Mouse (Mus musculus) B cell, adult 2 months (primary cell): ENCODE measurements around the gene Unc93b1.
"Not testable (repeated sequence)": the region's sequence is repeated elsewhere in the genome, so short reads cannot be mapped to it uniquely, and the experiment has no call there.

ENCODE experiments used
- DNase-seq, 2 experiments: peaks; one replicate each; pipeline ENCODE4 v3.0.0; 2022

The Unc93b1 gene

DNA sequence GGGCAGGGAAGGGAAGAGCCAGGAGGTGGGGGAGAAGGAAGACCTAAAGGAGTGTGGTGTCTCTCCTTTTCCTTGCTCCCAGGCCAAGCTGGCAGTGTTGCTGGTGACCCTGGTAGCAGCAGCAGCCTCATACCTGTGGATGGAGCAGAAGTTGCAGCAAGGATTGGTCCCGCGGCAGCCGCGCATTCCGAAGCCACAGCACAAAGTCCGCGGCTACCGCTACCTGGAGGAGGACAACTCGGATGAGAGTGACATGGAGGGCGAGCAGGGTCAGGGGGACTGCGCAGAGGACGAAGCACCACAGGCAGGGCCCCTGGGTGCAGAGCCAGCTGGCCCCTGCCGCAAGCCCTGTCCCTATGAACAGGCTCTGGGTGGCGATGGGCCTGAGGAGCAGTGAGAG, 13.6 kb downstream of the Unc93b1 start:
- DNase-seq, result no peak

DNA sequence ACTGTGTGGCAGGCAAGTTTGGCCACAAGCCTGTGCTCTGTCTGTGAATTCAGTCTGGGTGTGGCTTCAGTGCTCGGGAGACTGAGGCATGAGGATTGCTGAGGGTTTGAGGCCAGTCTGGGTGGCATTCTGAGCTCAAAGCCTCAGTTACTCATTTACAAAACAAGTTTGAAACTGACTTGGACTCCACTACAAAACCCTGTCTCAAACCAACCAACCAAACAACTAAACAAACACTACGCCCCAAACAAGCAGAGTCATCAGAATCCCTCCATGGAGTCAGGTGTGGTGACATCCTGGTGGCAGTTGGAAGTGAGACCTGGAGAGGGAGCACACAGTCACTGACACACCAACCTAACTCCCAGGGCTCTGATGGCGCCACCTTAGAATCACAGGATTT, 15.3 kb downstream of the Unc93b1 start:
- DNase-seq, result no peak

DNA sequence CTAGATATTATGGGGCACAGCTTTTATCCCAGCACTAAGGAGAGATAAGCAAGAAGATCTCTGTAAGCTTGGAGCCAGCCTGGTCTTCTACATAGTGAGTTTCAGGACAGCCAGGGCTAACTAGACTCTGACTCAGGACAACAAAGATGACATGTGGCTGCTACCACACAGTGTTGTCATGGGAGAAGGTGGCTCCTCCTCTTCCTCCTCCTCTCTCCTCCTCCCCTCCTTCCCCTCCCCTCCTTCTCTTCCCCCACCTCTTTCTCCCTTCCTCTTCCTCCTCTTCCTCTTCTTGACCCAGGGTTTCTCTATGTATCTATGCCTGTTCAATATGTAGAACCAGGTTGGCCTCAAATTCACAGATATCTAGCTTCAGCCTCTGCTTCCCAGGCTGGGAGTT, 16.5 kb downstream of the Unc93b1 start:
- DNase-seq, result no peak

DNA sequence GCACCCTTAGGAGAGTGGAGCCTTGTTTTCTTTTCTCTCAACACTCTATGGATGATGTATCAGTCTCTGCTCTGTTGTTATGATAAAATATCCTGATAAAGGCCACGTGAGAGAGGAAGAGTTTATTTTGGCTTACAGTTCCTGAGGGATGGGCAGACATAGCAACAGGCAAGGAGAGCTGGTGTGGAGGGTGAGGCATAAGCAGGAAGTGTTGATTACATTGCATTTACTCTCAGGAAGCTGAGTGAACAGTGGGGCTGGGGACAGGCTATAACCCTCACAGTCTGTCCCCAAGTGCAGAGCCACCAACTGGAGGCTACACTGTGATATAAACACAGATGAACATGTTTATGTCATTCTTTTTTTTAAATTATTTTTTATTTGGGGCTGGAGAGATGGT, 17.1 kb downstream of the Unc93b1 start:
- DNase-seq, result no peak

DNA sequence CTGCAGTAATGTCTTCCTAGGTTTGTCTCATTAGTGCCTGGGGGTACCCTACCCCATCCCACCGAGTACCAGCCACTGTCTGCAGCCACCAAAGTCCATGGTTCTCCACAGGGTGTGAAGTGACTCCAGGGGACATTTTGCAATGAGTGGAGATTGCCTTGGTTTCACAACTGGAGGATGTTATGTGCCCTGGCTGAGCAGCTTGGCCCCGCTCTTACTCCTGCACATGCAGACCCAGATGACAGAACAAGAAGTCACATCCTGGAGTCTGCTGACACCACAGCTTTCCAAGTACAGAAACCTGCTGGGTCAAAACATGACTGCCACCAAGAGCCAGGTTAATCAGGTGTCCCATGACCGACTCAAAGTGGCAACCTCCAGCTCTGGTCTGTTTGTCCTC, 20.0 kb downstream of the Unc93b1 start:
- DNase-seq, result no peak

- DNase-seq, result no peak
Measured at GRCm38 (mm10) chr19:3955804-3956203, 20.8 kb downstream of the Unc93b1 start.

DNA sequence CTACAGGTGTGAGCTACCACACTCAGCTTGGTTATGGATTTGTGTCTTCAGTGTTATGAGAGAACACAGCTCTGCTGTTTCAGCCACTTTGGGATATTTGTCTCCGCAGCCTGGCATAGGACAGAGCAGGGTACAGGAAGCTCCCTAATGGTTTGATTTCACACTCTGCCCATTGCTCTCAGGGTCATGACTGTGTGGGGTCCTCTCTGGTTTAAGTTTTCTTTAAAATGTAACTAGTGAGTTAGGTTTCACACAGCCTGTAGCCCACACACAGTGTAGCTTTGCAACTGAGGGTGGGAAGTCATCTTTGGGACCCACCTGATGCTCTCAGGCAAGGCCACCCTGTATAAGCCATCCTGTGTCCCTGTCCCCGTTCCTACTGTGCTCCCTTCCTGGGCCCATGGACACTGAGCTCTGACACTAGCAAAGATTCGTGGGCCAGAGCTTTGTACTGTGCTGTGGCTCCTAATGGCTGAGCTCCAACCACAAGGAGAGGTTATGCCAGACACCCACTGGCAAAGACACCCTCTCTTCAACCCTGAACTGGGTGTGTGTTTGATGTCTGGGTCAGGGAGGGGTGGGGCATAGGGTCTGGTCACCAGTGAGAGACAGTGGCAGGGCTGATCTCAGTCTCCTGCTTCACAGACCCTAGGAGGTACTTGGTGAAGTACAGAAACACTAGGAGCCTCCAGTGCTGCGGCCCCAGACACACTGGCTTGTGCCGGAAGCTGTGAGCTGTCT, 22.5 kb downstream of the Unc93b1 start:
- DNase-seq, result not testable (repeated sequence)

DNA sequence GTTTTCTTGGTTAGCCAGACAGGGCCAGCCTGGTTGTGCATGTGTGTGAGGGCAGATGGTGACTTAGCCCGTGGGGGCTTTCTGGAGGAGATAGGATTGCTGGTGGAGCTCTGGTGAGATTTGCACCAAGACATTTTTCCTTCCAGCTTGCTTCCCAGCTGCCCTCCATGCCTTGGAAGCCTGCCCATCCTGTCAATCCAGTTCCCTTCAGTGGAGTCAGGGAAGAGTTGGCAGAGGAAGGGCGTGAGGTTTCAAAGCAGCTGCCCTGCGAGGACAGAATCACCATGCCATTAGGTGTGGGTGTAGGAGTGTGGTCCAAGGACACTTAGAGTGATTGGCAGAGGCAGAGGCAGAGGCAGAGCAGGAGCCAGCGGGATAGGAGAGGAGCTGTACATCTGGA, 23.5 kb downstream of the Unc93b1 start, which contains the start of gene Aldh3b3:
Aldh3b3 (plus strand) TSS at position 176 of the 400 bp plus-strand sequence.
- no peak for DNase-seq

- DNase-seq, result no peak
Measured at GRCm38 (mm10) chr19:3959030-3959429, 24.0 kb downstream of the Unc93b1 start.

DNA sequence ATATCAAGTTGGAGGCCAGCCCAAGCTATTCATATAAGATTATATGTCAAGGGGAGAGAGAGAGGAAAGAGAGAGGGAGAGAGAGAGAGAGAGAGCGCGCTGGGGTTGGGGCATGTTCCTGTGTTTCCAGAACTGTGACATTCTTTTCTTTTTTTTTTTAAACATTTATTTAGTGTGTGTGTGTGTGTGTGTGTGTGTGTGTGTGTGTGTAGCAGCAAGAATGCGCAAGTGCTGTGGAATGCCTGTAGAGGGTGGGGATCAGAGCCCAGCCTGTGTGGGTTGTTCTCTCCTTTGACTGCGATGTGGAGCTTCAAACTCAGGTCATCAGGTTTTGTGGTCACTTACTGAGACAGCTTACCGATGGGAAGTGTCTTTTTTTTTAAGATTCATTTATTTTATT, 25.2 kb downstream of the Unc93b1 start:
- DNase-seq, result no peak

- not testable (repeated sequence) for DNase-seq
Measured at GRCm38 (mm10) chr19:3961805-3962204, 26.8 kb downstream of the Unc93b1 start.

GRCm38 (mm10) chr19:3962469-3962868, 27.5 kb downstream of the Unc93b1 start:
- DNase-seq, result peak; percentile 51 to 52

DNA sequence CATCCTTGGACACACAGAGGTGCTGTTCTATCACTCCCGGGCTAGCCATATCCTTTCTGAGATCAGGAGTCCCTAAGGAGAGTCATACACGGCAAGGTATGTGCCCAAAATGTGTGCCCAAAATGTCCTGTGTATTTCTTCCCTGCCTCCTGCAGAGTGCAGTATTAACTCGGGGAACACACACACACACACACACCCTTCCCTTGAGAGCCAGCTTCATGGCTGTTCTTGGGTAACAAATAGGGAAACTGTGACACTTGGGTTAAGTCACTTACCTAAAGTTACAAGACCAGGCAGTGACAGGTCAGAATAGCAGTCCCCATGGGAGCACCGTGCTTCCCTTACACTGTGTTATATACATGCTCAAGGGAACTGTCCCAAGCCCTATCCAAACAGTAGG, 29.0 kb downstream of the Unc93b1 start:
- DNase-seq, result no peak

- no peak for DNase-seq
Measured at GRCm38 (mm10) chr19:3966330-3967075, 31.5 kb downstream of the Unc93b1 start.

GRCm38 (mm10) chr19:3967258-3967657, 32.3 kb downstream of the Unc93b1 start:
- no peak for DNase-seq

GRCm38 (mm10) chr19:3972229-3972628, 37.2 kb downstream of the Unc93b1 start, which contains the start of gene Aldh3b2:
TSS of gene Aldh3b2 (plus strand) at chr19:3972328.
- DNase-seq, result no peak

- DNase-seq, result not testable (repeated sequence)
Measured at GRCm38 (mm10) chr19:3974608-3975007, 39.6 kb downstream of the Unc93b1 start.

- no peak for DNase-seq
Measured at GRCm38 (mm10) chr19:3975866-3976265, 40.9 kb downstream of the Unc93b1 start.

DNA sequence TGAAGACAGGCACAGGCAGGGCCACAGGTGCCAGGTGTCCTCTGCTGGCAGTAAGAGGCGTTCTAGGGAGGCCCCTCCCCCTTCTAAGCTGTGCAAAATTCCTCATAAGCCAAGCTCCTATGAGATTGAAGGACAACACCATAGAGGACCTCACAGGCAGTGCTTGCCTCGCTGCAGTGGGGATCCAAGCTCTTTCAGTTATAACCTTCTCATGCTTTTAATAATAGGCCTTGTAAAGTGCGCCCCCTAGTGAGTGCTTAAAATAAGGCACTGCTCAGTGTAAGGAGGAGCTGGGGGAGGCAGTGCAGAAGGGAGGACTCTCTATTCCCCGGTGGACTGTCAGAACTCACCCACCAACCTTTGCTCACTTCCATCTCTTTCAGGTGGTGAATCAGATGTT, 45.3 kb downstream of the Unc93b1 start:
- DNase-seq, result peak; percentile 87 to 89

DNA sequence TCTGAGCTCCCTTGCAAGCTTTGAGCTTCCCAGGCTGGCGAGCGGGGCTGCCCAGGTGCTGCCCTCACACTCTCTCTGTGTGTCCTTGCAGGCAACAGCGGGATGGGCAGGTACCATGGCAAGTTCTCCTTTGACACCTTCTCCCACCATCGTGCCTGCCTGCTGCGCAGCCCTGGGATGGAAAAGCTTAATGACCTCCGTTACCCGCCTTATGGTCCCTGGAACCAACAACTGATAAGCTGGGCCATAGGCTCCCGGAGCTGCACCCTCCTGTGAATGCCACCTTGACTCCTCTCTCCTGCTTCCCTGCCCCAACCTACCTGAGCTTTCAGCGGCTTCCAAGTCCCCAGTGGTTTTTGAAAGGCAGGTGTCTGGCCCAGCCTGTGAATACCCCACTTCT, 45.9 kb downstream of the Unc93b1 start:
- no peak for DNase-seq

GRCm38 (mm10) chr19:3983527-3984200, 48.7 kb downstream of the Unc93b1 start:
- DNase-seq, result no peak

GRCm38 (mm10) chr19:3985261-3985681, 50.3 kb downstream of the Unc93b1 start:
- no peak for DNase-seq

- DNase-seq, result no peak
Measured at GRCm38 (mm10) chr19:3986334-3986733, 51.3 kb downstream of the Unc93b1 start, which contains the start of gene Acy3. TSS of gene Acy3 (plus strand) at chr19:3986570.

GRCm38 (mm10) chr19:3988066-3988465, 53.1 kb downstream of the Unc93b1 start:
- no peak for DNase-seq
